Mouse (Mus musculus) spleen, adult 2 months (tissue): ENCODE measurements around the gene Vapb. TPM values are rescaled to one million over a fixed set of nuclear protein-coding genes. Genes with fewer than 3 reads are reported as not detected.

ENCODE experiments used
- DNase-seq, 2 experiments: peaks; one replicate each; pipeline versions ENCODE4 v3.0.0 to v3.0.0-alpha.2; 2012 to 2021; ENCODE audit warnings: low spot score in 2 of 2, low read depth in 1 of 2
- H3K27ac ChIP-seq: fragments of 200-500 bp; 2 replicates; pipeline ENCODE4 v1.5.1; 2012; ENCODE audit warnings: low read length, inconsistent platforms; ENCODE audit not compliant: insufficient read depth
- H3K27me3 ChIP-seq: fragments of 200-500 bp; 2 replicates; pipeline ENCODE4 v1.6.1; 2012; ENCODE audit warnings: mild to moderate bottlenecking, moderate library complexity, low read length, inconsistent platforms; ENCODE audit not compliant: control insufficient read depth, insufficient read depth
- H3K36me3 ChIP-seq: fragments of 200-500 bp; 2 replicates; pipeline ENCODE4 v1.6.1; 2012; ENCODE audit warnings: mild to moderate bottlenecking, low read length, inconsistent platforms; ENCODE audit not compliant: control insufficient read depth, insufficient read depth
- H3K4me1 ChIP-seq: fragments of 200-500 bp; 2 replicates; pipeline ENCODE4 v1.6.1; 2011; ENCODE audit warnings: inconsistent platforms; ENCODE audit not compliant: control insufficient read depth, insufficient read depth, insufficient read length
- H3K4me3 ChIP-seq: fragments of 200-500 bp; 2 replicates; pipeline ENCODE4 v1.5.1; 2011; ENCODE audit warnings: mild to moderate bottlenecking, inconsistent platforms; ENCODE audit not compliant: insufficient read depth, insufficient read length; ENCODE audit errors: extremely low read depth
- CTCF ChIP-seq: fragments of 200-500 bp; IDR thresholded peaks from 2 replicates; pipeline ENCODE4 v1.5.1; 2011; ENCODE audit warnings: mild to moderate bottlenecking, inconsistent platforms; ENCODE audit not compliant: insufficient read depth, insufficient read length, insufficient replicate concordance; ENCODE audit errors: extremely low read depth
- POLR2A ChIP-seq: fragments of 200-500 bp; IDR thresholded peaks from 2 replicates; pipeline ENCODE4 v1.6.1; 2011; ENCODE audit warnings: low read depth, low read length, inconsistent platforms
- WGBS: fragments of 180-500 bp; shearing (Covaris S2); methylation state at CpG from one replicate; pipeline ENCODE4 v1.1.7; 2018; 5-methylcytosine and 5-hydroxymethylcytosine counted together
- polyA plus RNA-seq: library from polyadenylated mRNA; depleted of rRNA; stranded (reverse); fragments of >200 nt; gene quantifications from 2 replicates; pipeline ENCODE4 v1.2.3, GENCODE M21; 2012

The Vapb gene
- polyA plus RNA-seq, 1 experiment = 6.9 TPM

DNA sequence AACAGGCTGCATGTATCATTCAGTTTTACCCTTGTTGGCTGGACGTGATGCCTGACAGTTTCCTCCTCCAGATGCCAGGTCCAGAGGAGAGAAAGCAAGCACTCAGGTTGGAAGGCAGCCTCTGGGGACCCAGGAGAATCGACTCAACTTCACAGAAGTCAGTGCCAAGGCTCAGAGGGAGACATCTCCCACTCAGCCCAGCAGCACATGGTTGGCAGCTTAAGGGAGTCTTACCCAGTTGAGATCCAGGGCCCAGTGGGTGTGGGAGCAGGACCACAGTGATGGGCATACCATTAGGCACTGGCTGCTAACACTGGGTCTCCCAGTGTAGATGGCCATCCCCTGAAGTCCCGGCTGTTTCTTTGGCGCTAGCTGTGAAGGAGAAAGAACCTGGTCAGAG, 64.9 kb downstream of the Vapb start:
- Histone ChIP-seq H3K4me3 (no peak overlapping the region), H3K27ac (no peak overlapping the region), H3K36me3 (no peaks in the 10 kb centered on the region), H3K27me3 (no peaks in the 10 kb centered on the region), H3K4me1 (no peaks in the 10 kb centered on the region)
- 79% methylated on average over 4 of the region's 4 CpGs for WGBS
- TF ChIP-seq CTCF (no peak), POLR2A (no peak)
- no peak for DNase-seq

DNA sequence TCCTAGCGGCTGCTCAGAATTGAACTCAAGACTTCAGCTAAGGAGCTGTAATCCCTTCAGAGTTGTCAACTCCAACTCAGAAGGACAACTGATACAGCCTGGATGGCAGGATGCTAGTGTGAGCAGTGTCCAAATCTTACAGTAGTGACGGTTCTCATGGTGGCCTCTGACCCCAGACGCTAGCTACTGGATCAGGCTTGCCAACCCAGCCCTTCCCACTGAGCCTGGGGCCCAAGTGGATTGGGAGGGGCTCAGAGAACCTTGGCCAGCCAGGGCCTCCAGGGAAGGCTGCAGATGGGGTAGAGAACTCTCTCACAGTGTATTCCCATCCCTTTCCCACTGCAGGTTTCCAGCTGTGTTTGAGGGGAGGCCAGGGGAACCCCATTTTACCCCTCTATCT, 65.6 kb downstream of the Vapb start:
- Histone ChIP-seq H3K36me3 (no peaks in the 10 kb centered on the region), H3K27me3 (no peaks in the 10 kb centered on the region), H3K27ac (no peak overlapping the region), H3K4me1 (no peaks in the 10 kb centered on the region), H3K4me3 (no peak overlapping the region)
- no peak for TF ChIP-seq POLR2A
- TF ChIP-seq CTCF = no peak
- WGBS = 93% methylated on average over 3 of the region's 3 CpGs
- DNase-seq = no peak

DNA sequence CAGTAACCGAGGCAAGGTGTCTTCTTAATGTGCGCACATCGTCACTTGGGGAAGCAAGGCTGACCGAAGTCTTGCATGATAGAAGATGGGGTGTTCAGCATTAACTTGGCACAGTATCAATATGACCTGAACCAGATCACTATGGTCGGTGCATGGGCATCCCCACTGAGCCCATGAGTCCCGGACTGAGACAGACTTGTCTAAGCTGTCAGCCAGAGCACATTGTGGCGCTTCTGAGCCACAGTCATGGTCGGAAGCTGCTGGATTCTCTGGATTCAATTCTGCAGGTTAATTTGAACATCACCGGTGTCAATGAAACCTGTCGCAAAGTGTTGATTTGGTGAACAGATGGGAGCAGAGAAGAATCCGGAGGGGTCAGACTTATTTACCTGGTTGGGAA, 66.5 kb downstream of the Vapb start:
- Histone ChIP-seq H3K36me3 (no peaks in the 10 kb centered on the region), H3K4me3 (no peak overlapping the region), H3K27me3 (no peaks in the 10 kb centered on the region), H3K27ac (no peak overlapping the region), H3K4me1 (no peaks in the 10 kb centered on the region)
- DNase-seq = no peak
- WGBS = 93% methylated on average over 11 of the region's 11 CpGs
- TF ChIP-seq POLR2A = no peak
- TF ChIP-seq CTCF = no peak

DNA sequence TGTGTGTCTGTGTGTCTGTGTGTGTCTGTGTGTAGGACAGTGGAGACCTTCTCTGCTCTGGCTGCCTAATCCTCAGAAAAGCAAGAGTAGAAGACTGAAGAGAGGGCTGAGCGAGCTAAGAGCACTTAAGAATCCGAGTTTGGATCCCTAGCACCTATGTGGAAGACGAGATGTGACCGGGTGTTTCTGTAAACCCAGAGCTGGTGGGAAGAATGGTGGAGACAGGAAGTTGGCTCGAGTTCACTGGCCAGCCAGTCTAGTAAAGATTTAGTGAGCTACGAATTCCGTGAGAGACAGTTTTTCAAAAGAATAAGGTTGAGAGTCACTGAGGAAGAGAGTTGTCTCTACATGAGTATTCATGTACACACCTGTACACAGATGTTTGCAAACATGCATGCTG, 69.3 kb downstream of the Vapb start:
- Histone ChIP-seq H3K27ac (no peak overlapping the region), H3K4me3 (no peak overlapping the region), H3K4me1 (no peaks in the 10 kb centered on the region), H3K27me3 (no peaks in the 10 kb centered on the region), H3K36me3 (no peaks in the 10 kb centered on the region)
- DNase-seq = no peak
- 73% methylated on average over 7 of the region's 7 CpGs for WGBS
- TF ChIP-seq POLR2A (no peak), CTCF (no peak)

- Histone ChIP-seq H3K36me3 (no peaks in the 10 kb centered on the region), H3K4me3 (no peak overlapping the region), H3K27me3 (no peaks in the 10 kb centered on the region), H3K27ac (no peak overlapping the region), H3K4me1 (no peaks in the 10 kb centered on the region)
- TF ChIP-seq CTCF = no peak
- no peak for TF ChIP-seq POLR2A
- no peak for DNase-seq
- WGBS = 62% methylated on average over 7 of the region's 7 CpGs
Measured at GRCm38 (mm10) chr2:173808942-173809341, 71.6 kb downstream of the Vapb start.

DNA sequence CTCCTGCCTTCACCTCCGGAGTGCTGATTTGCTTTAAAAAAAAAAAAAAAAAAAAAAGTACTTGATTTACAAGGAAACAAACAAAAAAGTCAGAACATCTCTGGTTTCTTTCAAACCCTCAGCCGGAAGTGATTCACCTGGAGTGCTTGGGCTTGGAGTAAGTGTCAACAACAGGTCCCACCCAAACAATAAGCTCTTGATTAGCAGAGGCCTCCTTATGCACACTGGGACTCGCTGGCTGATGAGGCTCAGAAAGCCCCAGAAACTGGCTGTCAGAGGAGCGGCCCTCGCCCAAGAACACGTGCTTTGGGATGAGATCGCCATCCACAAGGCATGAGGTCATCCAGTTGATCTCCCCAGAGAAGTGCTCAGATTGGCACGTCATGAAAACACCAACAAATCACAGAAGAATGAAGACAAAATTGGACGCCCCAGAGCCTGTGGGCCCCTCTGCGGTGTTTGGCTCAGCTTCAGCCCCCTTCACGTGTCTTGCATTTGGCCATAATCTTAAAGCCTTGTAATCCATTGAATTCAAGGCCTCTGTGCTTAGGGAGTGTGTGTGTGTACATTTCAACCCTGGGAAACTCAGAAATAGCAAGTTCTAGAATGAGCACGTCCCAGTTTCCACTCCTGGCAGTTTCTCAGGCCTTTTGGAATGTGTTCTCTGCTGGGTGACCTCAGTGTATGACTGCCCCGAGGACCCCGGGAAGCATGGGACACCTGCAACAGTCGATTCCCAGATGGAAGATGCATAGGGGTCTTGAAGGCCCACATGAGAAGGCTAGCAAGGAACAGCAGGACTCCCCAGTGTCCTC, 72.9 kb downstream of the Vapb start:
- Histone ChIP-seq H3K4me1 (no peaks in the 10 kb centered on the region), H3K36me3 (no peaks in the 10 kb centered on the region), H3K4me3 (no peak overlapping the region), H3K27ac (no peak overlapping the region), H3K27me3 (no peaks in the 10 kb centered on the region)
- DNase-seq = no peak
- 91% methylated on average over 15 of the region's 15 CpGs for WGBS
- TF ChIP-seq CTCF = no peak

GRCm38 (mm10) chr2:173810851-173811130, 73.5 kb downstream of the Vapb start:
- 88% methylated on average over 5 of the region's 5 CpGs for WGBS
- no peak for DNase-seq
- no peak overlapping the region for H3K27ac ChIP-seq

More at GRCm38 (mm10) chr2:173810851-173811130, 73.5 kb downstream of the Vapb start:
- Histone ChIP-seq H3K27me3 (no peaks in the 10 kb centered on the region), H3K4me3 (no peak overlapping the region), H3K4me1 (no peaks in the 10 kb centered on the region), H3K36me3 (no peaks in the 10 kb centered on the region)
- TF ChIP-seq CTCF (no peak), POLR2A (no peak)
